Mouse (Mus musculus): Measurements from ENCODE around the gene Xpo6. TPM values are rescaled to one million over a fixed set of nuclear protein-coding genes. Genes with fewer than 3 reads are reported as not detected.
A peak's percentile ranks its signal among the peaks of the same experiment; 100 is the strongest.

Gene Xpo6
- polyA plus RNA-seq, 1 experiment from 2014 or later: 46.8 TPM

DNA sequence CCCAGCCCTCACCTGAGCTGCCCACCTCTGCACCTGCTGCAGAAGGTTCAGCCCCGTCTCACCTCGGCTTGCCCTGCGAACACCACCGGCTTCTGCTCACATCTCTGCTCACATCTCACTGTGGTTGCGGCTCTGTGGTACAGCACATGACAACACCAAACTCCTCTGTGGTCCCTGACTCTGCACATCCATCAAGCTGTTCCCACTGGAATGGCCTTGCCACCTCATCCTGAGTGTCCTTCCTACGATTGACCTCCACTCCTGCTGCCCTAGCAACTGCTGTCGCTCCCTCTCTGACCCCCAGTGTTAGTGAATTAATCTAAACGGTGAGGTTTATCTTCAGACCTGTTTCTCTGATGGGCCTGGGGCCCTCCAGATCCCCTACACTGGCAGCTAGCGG, 115.1 kb downstream of the Xpo6 start:
- Histone ChIP-seq H3K4me2 (no peak overlapping the region), H3K9ac (no peak overlapping the region), H3K27ac (no peak overlapping the region), H3K36me3 (no peaks in the 10 kb centered on the region), H3K4me1 (replicated peaks) (peaks cover 51% of the 10 kb centered on the region), H3K27me3 (peaks cover 59% of the 10 kb centered on the region), H3K4me3 (no peak overlapping the region), H3K9me3 (no peaks in the 10 kb centered on the region)
- 93% methylated on average over 9 of the region's 9 CpGs for WGBS
- ATAC-seq (ENCODE audit: low FRiP score): no peak

DNA sequence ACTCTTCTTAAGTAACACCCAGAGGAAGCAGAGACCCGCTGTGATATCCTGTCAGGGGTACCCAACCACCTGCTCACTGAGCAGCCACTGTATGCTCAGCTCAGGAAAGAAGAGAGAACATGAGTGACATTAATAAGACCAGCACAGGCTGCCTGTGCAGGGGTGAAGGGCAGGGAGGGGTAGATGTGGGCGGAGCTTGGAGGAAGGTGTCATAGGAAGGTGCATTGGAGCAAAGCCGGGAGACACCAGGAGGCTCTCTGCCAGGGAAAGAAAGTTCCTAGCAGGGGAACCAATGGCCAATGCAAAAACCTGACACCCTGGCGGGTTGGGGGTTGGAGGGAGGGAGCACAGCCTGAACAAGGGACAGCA, 116.3 kb downstream of the Xpo6 start:
- H3K4me3 ChIP-seq: no peak overlapping the region
- H3K27me3 ChIP-seq: peaks cover 70% of the 10 kb centered on the region
- no peak for ATAC-seq (ENCODE audit: low FRiP score)
- WGBS: 13% methylated on average over 4 of the region's 4 CpGs
- no peak overlapping the region for H3K9ac ChIP-seq
- no peak overlapping the region for H3K4me2 ChIP-seq
- H3K4me1 ChIP-seq (replicated peaks): peaks cover 51% of the 10 kb centered on the region
- H3K27ac ChIP-seq: no peak overlapping the region
- H3K9me3 ChIP-seq: no peaks in the 10 kb centered on the region
- no peaks in the 10 kb centered on the region for H3K36me3 ChIP-seq

DNA sequence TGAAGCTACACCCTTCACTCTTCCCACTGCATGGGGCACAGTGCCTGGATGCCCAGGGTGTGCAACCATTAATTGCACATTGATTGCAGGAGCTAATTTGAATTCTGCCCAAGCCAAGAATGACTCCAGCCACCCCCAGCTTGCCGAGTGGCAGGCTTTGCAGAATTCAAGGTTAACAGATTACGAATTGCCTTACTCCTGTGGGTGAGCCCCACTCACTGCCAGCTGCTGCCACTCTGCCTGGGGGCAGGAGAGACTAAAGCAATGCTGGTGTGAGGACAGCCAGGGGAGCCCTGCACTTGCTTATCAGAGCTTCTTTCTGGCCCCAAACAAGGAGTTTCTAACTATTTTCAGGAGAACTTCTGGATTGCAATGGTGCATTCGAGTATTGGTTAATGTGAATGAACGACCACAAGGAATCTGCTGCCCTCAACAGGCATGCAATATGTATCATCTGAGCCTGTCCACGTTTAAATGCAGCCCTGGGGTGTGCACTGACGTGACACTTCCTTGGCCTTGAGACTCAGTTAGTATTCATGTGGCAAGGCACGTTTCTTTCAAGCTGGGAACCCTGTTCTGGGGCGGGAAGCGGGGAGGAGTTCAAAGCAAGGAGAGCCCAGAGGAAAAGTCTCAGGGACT, 116.8 kb downstream of the Xpo6 start:
- 15% methylated on average over 9 of the region's 9 CpGs for WGBS
- ATAC-seq (ENCODE audit: low FRiP score): no peak
- Histone ChIP-seq H3K9me3 (no peaks in the 10 kb centered on the region), H3K27me3 (peaks cover 75% of the 10 kb centered on the region), H3K4me3 (no peak overlapping the region), H3K36me3 (no peaks in the 10 kb centered on the region), H3K4me2 (no peak overlapping the region), H3K9ac (no peak overlapping the region), H3K27ac (no peak overlapping the region), H3K4me1 (replicated peaks) (peaks cover 51% of the 10 kb centered on the region)

DNA sequence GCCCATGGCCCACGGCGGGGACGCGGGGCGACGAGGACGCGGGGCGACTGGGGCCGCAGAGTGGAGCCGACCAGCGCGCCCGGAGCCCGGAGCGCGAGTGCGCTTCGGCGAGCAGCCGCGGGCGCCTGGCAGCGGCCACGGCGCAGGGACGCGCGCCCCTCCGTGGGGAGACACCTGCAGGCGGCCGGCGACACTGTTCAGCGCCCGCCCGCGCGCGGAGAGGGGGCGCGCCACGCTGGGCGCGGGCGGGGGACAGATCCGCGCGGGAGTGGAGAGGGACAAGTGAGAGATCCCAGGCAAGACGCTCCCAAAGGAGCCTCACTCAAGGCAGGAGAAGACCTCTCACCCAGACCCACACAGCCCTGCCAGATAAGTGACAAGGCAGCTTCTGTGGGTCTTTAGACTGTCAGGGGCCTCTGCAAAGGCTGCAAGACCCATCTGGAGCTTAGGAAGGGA, 118.0 kb downstream of the Xpo6 start, which contains the start of gene Gsg1l:
Gsg1l (minus strand) TSS at position 126 of the 456 bp plus-strand sequence.
- Histone ChIP-seq H3K36me3 (no peaks in the 10 kb centered on the region), H3K4me2 (peak within 1 kb of the TSS; percentile 97), H3K9ac (peak within 1 kb of the TSS; percentile 78), H3K27me3 (peaks cover 80% of the 10 kb centered on the region), H3K4me3 (peak within 1 kb of the TSS; percentile 69), H3K27ac (peak within 1 kb of the TSS; percentile 25), H3K4me1 (replicated peaks) (peaks cover 50% of the 10 kb centered on the region), H3K9me3 (no peaks in the 10 kb centered on the region)
- under 1% methylated on average over 49 of the region's 49 CpGs for WGBS
- peak; percentile 50; the same call in 1 of the 2 replicates for ATAC-seq (ENCODE audit: low FRiP score)

DNA sequence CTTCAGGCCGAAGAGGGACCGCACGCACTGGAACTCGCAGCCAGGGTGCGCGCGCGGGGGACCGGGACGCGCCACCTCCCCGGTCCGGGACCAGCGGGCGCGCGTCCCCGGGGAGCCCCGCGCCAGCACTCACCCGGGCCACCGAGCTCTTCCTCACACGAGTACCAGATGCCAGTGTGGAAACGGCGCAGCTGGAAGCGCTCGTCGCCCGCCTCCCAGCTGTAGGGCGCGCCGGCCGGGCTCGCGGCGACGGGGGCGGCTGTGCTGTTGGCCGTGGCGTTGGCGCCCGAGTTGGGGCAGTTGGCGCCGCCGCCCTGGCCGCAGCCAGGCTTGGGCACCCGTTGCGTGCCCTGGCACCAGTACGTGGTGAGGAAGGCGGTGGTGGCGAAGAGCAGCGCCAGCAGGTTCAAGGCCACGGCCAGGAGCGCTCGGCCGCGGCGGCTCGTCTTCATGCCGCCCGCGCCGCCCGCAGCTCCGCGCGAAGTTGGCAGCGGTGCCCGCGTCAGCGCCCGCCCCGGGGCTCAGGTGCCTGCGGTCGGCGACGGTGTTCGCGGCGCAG, 118.5 kb downstream of the Xpo6 start:
- peak overlapping the region; percentile 78 for H3K9ac ChIP-seq
- peaks cover 76% of the 10 kb centered on the region for H3K27me3 ChIP-seq
- no peaks in the 10 kb centered on the region for H3K36me3 ChIP-seq
- no peaks in the 10 kb centered on the region for H3K9me3 ChIP-seq
- peak; percentile 27; the same call in 1 of the 2 replicates for ATAC-seq (ENCODE audit: low FRiP score)
- under 1% methylated on average over 79 of the region's 80 CpGs for WGBS
- H3K4me1 ChIP-seq (replicated peaks): peaks cover 46% of the 10 kb centered on the region
- peak overlapping the region; percentile 69 for H3K4me3 ChIP-seq
- H3K4me2 ChIP-seq: peak overlapping the region; percentile 97
- peak overlapping the region; percentile 25; the same call in 1 of the 2 replicates for H3K27ac ChIP-seq

DNA sequence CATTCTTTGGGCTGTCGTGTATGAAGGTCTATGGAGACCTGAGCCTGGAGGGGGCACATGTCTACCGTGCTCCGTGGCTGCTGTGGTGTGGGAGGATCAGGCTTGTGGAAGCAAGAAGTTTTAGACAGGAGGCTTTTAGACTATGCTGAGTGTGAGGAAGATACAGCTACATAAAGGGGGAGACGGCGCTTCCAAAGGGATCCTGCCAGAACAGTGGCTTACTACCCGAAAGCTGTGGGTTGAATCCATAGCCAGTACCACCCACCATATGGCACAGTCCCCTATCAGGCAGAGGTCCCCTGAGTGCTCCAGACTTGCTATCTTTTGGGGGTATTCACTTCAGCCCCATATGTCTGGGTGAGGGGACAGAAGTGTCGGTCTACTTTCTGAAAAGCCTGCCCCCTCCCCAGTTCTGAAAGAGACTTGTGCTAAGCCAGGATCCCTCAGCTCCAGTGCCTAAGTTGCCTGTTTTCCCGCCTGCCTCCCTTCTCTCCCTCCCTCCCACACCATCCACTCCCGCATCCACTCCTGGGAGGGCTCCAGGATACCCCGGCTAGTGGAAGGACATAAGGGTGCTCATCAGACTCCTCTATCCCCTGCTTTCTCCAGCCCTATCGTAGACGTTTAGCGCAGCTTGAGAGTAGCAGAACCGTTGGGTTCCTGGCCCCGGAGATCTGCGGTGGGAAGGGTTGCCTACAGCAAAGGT, 119.2 kb downstream of the Xpo6 start:
- Histone ChIP-seq H3K4me3 (peak overlapping the region; percentile 69), H3K4me1 (replicated peaks) (peaks cover 39% of the 10 kb centered on the region), H3K4me2 (peak overlapping the region; percentile 97), H3K36me3 (no peaks in the 10 kb centered on the region), H3K9ac (peak overlapping the region; percentile 78), H3K27me3 (peaks cover 76% of the 10 kb centered on the region), H3K9me3 (no peaks in the 10 kb centered on the region), H3K27ac (0 out of 2 replicates have a peak overlapping the region, but pooled peaks have one; percentile 25)
- ATAC-seq (ENCODE audit: low FRiP score): 0 out of 2 replicates have a peak, but pooled peaks have one; percentile 6
- 19% methylated on average over 16 of the region's 16 CpGs for WGBS

DNA sequence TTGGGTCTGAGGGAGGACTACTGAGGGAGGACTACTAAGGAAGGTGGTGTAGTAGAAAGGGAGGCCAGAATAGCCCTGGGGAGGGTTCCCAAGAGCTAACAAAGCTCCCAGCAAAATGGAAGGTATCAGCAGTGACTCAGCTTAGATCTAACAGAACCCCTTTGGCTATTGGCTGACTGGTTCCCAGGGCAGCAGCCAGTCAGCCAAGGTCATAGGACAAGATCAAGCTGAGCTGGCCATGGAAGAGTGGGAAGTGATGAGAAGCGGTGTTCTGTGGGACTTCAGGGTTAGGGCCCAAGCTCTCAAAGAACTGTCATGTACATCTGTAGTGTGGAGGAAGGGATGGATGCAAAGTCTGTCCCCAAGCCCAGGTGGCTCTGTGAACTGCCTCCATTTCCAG, 123.4 kb downstream of the Xpo6 start:
- peaks cover 14% of the 10 kb centered on the region for H3K4me1 ChIP-seq (replicated peaks)
- H3K9me3 ChIP-seq: no peaks in the 10 kb centered on the region
- H3K4me2 ChIP-seq: no peak overlapping the region
- no peak for ATAC-seq (ENCODE audit: low FRiP score)
- H3K27ac ChIP-seq: no peak overlapping the region
- WGBS: 100% methylated on average over 1 of the region's 1 CpGs
- H3K4me3 ChIP-seq: no peak overlapping the region
- H3K27me3 ChIP-seq: peaks cover 42% of the 10 kb centered on the region
- H3K9ac ChIP-seq: no peak overlapping the region
- H3K36me3 ChIP-seq: no peaks in the 10 kb centered on the region

DNA sequence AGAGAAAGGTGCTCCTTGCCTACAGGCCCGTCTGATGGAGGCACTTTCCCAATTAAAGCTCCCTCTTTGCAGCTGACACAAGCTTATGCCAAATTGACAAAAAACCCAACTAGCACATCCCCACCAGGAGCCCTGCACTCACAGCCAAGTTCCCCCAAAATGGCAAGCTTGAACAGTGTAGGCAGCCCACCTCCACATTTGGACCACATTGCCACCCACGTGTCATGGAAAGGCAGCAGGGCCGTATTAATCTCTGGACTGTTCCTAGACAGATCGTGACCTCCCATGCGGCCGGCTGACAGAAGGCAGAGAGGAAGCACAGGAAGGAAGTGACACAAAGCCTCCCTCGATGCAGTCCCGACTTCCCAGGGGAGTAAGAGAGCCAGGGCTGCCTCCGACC, 125.2 kb downstream of the Xpo6 start:
- Histone ChIP-seq H3K36me3 (no peaks in the 10 kb centered on the region), H3K9ac (no peak overlapping the region)
- WGBS: 78% methylated on average over 9 of the region's 9 CpGs

DNA sequence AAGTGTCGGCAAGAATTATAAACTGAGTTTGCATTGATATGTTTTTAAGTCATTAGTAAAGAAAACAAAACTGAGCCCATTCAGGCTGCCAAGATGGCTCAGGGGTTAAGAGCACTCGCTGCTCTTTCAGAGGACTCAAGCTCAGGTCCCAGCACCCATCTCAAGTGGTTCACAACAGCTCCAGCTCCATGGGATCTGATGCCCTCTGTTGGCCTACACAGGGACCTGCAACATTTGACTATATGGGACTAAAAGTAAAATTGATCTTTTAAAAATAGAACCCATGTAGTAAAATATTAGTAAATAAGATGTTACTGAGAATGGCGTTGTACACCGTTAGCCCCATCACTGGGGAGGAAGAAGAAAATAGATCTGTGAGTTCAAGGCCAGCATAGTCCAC, 130.0 kb downstream of the Xpo6 start:
- Histone ChIP-seq H3K4me3 (no peak overlapping the region), H3K27ac (no peak overlapping the region), H3K27me3 (0 out of 2 replicates have a peak, but pooled peaks cover 4% of the 10 kb centered on the region), H3K4me2 (no peak overlapping the region), H3K9ac (no peak overlapping the region), H3K4me1 (replicated peaks) (no peaks in the 10 kb centered on the region), H3K36me3 (no peaks in the 10 kb centered on the region), H3K9me3 (peaks cover 3% of the 10 kb centered on the region)
- WGBS: 95% methylated on average over 4 of the region's 4 CpGs
- no peak for ATAC-seq (ENCODE audit: low FRiP score)

More for the DNA sequence above, 125.2 kb downstream of the Xpo6 start:
- no peak overlapping the region for H3K4me3 ChIP-seq
- H3K4me2 ChIP-seq: no peak overlapping the region
- no peaks in the 10 kb centered on the region for H3K4me1 ChIP-seq (replicated peaks)
- ATAC-seq (ENCODE audit: low FRiP score): no peak
- H3K27ac ChIP-seq: no peak overlapping the region
- peaks cover 24% of the 10 kb centered on the region for H3K27me3 ChIP-seq
- peaks cover 3% of the 10 kb centered on the region for H3K9me3 ChIP-seq

DNA sequence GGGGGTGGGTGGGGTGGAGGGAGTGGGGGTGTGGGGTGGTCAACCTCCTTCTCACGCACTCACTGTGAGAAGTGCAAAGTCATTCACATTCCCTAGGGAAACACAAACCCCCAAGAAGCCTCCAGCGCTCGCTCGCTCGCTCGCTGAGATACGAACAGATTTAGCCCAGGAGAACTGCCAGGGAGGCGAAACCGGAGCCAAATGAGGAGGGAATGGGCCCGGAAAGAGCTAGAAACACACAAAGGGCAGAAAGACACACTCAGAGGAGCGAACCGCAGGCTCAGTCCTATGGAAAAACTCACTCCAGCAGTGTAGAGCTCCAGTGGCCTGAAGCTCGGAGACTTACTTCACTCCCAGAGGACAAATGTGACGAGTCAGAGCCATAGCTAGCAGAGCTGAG, 133.5 kb downstream of the Xpo6 start:
- Histone ChIP-seq H3K9ac (0 out of 2 replicates have a peak overlapping the region, but pooled peaks have one; percentile 29), H3K27me3 (peaks cover 5% of the 10 kb centered on the region; the same call in 1 of the 2 replicates), H3K4me2 (no peak overlapping the region), H3K4me1 (replicated peaks) (peaks cover 9% of the 10 kb centered on the region), H3K27ac (no peak overlapping the region), H3K9me3 (peaks cover 3% of the 10 kb centered on the region), H3K4me3 (no peak overlapping the region), H3K36me3 (no peaks in the 10 kb centered on the region)
- WGBS: 58% methylated on average over 14 of the region's 14 CpGs
- no peak for ATAC-seq (ENCODE audit: low FRiP score)

DNA sequence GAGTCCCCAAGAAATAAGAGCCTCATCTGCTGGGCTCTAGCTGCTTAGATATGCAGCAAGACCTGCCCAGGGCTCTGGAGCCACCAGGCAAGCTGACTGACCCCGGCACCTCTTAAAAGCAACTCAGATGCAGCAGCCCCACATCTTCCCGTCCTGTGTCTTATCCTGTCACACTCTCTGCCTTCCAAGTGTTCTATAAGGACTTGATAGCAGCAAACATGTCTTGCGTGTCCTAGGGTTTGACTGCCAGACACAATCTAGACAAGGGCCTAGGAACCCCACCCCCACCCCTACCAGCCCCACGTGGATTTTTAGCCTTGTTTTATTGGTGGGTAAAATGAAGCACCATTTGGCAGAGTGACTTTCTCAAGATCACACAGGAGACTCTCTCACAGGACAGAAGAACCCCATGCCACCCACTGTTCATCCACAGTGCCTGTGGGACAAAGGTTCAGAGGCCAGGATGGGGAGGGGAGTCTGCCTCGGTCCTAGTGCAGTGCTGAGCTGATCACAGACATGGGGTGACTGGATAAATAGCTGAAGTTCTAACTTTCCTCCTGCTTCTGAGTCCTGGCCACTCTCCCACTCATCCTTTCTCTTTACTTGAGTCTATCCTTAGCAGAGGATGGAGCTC, 134.9 kb downstream of the Xpo6 start:
- 81% methylated on average over 5 of the region's 5 CpGs for WGBS
- Histone ChIP-seq H3K4me1 (replicated peaks) (peaks cover 9% of the 10 kb centered on the region), H3K9ac (no peak overlapping the region), H3K36me3 (no peaks in the 10 kb centered on the region), H3K4me3 (no peak overlapping the region), H3K27me3 (peaks cover 19% of the 10 kb centered on the region), H3K9me3 (peaks cover 3% of the 10 kb centered on the region), H3K27ac (no peak overlapping the region), H3K4me2 (no peak overlapping the region)
- no peak for ATAC-seq (ENCODE audit: low FRiP score)

DNA sequence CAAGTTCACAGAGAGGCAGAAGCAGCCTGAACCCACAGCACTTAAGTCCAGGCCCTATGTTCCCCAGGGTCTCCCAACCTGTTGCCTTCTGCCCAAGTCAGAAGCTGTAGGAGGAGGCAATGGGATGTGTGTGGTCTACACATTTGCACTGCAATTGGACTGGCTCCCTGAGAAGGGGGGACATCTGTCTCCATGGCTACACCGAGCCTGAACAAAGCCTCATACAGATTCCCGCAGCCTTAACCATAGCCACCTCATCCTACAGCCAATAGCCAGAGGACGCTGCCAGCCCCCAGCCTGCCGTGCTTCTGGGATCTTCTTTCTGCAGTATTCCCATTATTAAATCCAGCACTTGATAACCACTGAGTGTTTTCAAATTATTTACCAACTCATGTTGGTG, 138.1 kb downstream of the Xpo6 start:
- Histone ChIP-seq H3K36me3 (no peaks in the 10 kb centered on the region), H3K9me3 (no peaks in the 10 kb centered on the region), H3K9ac (no peak overlapping the region), H3K4me2 (no peak overlapping the region), H3K4me3 (no peak overlapping the region), H3K27me3 (peaks cover 20% of the 10 kb centered on the region), H3K4me1 (replicated peaks) (peaks cover 24% of the 10 kb centered on the region), H3K27ac (no peak overlapping the region)
- 26% methylated on average over 4 of the region's 4 CpGs for WGBS
- ATAC-seq (ENCODE audit: low FRiP score): peak; percentile 57; the same call in 1 of the 2 replicates
